Mouse (Mus musculus): ENCODE data around the gene Gorasp2.

Gene Gorasp2

DNA sequence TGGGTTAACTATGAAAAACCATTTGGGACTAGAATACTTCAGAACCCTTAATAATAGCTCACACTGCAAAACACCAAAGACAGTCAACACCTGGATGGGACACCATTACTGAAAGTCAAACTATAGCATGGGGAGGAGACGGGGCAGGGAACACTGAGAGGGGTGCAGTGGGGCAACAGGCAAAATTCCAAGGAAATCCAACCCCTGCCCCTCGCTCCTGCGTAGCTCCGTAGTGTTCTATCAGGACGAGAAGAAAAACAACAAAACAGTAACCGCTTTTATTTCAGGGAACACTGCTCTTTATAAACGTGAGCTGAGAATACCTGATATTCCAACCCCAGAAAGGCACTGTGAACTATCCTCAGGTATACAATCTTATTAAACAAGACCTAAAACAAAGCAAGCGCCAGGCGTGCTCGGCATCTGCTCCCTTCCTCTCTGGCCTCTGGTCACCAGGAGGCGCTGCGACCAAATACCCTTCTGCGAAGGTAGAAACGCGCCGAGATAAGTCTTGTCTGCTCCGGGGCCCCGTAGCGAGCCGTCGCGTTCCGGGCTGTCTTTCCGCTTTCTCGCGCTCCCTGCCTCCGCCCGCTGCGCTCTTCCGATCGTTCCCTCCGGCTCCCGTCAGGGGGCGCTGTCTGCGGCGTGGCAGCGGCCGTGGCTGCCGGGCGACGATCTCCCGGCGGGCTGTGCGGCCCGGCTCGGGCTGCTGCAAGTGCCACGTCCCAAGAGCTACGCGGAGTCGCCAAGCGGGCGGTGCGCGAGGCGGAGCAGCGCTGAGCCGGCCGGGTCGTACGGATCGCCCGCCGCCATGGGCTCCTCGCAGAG is at the start of gene Gorasp2:
Gene Gorasp2 (plus strand): TSS at position 690 of the 828 bp plus-strand sequence.
- DNase-seq (ENCODE audit: low read depth, low spot score) = peak; percentile 95

DNA sequence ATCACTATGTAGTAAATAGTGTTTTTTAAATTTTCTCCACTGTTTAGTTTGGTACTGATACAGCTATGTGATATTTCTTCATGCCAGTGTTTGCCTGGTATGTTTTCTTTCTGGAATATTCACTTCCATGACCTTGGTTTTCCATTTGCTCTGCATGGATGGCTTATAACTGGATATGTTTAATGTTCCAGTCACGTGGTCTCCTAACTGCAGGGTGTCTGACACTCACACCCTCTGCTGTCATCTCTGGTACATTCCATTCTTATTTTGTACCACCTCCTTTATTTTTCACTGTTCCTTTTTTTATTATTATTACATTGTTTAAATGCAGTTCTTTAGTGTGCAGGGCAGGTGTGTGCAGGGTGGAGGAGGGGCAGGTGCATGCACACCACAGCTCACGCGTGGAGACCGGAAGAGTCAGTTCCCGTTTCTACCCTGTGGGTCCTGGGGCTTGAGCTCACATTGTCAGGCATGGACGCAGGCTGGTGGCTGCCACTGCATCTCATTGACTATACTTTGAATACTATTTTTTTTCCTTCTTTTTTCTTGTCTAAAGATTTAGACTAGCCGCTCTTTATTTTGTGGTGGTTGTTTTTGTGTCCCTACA is 46.5 kb upstream of the Gorasp2 start:
- no peak for DNase-seq (ENCODE audit: low read depth, low spot score)

GRCm38 (mm10) chr2:70616076-70616475 is 45.3 kb upstream of the Gorasp2 start:
- no peak for DNase-seq (ENCODE audit: low read depth, low spot score)

DNA sequence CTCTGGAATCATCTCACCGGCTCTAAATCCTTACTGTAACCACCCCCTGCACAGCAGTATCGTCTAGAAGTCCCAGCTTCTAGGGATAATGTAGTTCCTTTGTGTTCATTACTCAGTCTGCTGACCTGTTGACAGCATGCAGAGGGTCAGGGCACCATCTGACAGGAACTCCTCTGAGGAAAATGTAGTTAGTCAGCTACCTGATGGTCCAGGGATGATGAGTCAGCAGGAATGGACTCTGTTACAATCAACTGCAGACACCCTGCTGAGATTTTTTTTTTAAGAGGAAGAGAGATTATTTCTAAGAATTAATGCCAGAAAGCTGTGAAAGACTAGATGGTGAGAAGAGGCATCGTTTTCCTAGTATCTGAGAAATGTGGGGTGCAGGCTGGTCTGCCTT is 44.8 kb upstream of the Gorasp2 start:
- no peak for DNase-seq (ENCODE audit: low read depth, low spot score)

- no peak for DNase-seq (ENCODE audit: low read depth, low spot score)
Measured at GRCm38 (mm10) chr2:70619232-70619835, 42.0 kb upstream of the Gorasp2 start.

DNA sequence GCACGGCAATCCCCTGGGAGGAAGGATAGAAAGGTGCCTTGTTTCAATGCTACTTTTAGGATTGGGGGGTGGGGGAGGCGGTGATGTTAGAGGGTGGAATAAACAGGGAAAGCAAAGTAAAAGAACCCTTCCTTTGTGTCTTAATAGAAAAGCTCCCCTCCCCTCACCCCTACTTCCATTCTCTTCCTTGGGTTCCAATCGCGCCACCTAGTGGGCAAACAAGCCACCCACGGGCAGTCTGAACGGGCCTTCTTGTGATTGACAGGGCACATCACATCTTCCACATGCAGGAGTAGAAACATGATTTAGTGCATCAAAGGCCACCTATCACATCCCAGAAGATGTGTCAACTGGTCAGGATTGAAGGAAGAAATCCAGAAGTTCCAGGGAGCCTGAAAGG is 41.2 kb upstream of the Gorasp2 start:
- peak; percentile 39 for DNase-seq (ENCODE audit: low read depth, low spot score)

DNA sequence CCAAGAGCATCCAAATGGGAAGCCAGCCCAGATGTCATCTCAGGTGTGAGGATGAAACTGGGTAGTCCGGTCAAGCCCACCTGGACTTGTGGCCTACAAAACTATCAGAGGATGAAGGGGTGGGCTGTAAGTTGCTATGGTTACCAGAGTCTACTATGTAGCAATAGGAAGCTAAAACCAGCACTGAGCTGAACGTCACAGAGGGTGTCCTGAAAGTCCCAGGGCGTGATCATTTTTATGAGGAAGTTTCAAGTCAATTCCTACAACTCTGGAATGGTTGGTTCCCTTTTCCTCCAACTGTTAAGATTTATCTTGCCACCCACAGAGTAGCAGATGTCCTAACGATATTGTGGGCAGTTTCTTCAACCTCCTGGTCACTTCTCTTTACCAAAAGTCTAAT is 39.1 kb upstream of the Gorasp2 start:
- no peak for DNase-seq (ENCODE audit: low read depth, low spot score)

GRCm38 (mm10) chr2:70625761-70626160 is 35.6 kb upstream of the Gorasp2 start:
- DNase-seq (ENCODE audit: low read depth, low spot score) = no peak

GRCm38 (mm10) chr2:70628397-70628796 is 33.0 kb upstream of the Gorasp2 start:
- DNase-seq (ENCODE audit: low read depth, low spot score) = no peak

GRCm38 (mm10) chr2:70629339-70629761 is 32.0 kb upstream of the Gorasp2 start:
- DNase-seq (ENCODE audit: low read depth, low spot score) = peak; percentile 36

DNA sequence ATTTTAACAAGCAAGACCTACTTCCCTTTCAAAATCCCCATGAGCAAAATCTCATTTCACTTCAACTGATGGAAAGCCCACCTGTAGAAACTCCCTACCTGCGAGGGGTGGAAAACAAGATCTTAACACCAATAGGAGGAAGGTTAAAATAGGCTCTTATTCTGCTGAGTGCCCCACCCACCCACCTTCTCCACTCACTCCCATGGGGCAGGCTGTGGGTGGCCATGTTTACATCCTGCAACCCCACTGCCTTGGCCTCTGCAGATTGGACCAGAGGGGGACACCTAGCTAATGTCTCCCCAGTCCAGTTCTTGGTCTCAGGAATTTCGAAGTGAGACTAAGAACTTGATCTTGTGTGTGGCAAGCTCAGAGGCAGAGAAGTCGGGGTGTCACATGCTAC is 31.5 kb upstream of the Gorasp2 start:
- no peak for DNase-seq (ENCODE audit: low read depth, low spot score)

GRCm38 (mm10) chr2:70631321-70631720 is 30.1 kb upstream of the Gorasp2 start:
- DNase-seq (ENCODE audit: low read depth, low spot score) = no peak

DNA sequence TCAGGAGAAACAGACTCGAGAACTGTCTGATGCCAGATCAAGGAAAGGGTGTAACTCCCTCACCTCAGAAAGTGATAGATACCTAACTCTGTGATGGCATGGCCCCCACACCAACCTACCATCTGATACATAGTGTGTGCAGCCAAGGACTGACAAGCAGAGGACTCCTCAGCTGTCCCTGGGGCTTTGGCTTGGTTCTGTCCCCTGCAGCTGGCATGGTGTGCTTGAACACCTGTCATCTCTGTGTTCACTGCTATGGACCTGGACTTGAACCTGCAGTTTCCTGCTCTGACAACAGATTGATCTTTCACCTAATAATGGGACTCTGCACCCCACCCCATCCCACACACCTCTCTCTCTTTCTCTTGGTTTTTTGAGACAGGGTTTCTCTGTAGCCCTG is 29.0 kb upstream of the Gorasp2 start:
- DNase-seq (ENCODE audit: low read depth, low spot score) = no peak

- DNase-seq (ENCODE audit: low read depth, low spot score) = no peak
Measured at GRCm38 (mm10) chr2:70634028-70634690, 27.2 kb upstream of the Gorasp2 start.

- DNase-seq (ENCODE audit: low read depth, low spot score) = no peak
Measured at GRCm38 (mm10) chr2:70640968-70641367, 20.4 kb upstream of the Gorasp2 start.

DNA sequence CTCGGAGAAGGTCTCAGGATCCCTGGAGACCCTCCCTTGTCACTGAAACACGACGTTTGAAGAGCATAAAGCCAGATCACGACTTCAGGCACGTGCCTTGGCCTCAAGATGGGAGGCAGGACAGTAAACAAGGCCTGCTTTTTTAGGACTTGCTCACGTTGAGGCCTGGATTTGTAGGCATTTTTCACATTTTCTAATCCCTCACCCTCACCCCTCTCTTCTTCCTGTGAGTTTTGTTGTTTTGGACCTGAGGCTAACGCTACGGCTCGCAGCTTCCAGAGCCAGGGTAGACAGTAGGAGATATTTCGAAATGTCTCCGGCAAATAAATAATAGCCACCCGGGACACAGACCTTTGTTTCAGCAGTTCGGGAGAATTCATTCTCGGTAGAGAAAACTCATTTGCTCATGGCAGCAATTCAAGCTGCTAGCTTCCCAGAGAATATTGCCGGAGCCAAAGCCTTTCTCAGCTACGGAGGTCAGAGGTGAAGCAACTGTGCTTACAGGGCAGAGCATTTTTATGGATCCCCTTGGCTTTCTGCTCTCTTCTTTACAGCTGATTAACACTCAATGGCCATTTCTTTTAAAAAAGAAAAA is 18.3 kb upstream of the Gorasp2 start:
- DNase-seq (ENCODE audit: low read depth, low spot score) = no peak

GRCm38 (mm10) chr2:70645266-70645780 is 16.1 kb upstream of the Gorasp2 start:
- DNase-seq (ENCODE audit: low read depth, low spot score) = no peak

DNA sequence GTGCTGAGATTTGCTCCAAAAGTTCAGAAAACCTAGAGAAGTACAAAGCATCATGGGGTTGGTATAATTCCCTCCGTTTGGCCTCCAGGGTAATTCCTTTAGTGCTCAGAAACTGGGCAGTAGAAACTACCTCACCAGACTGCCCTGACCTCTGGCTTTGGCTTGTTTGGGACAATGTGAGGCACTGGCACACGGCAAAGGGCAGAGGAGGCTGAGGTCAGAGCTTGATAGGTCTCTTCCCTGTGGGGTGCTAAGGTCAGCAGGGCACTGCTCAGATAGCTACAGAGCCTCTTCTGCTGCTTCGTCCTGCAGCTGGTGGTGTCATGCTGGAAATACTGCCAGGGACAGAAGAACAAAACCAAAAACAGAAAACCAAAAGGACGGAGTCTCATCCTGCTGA is 13.7 kb upstream of the Gorasp2 start:
- DNase-seq (ENCODE audit: low read depth, low spot score) = no peak

- DNase-seq (ENCODE audit: low read depth, low spot score) = no peak
Measured at GRCm38 (mm10) chr2:70648271-70648670, 13.1 kb upstream of the Gorasp2 start.

GRCm38 (mm10) chr2:70649471-70649870 is 11.9 kb upstream of the Gorasp2 start:
- no peak for DNase-seq (ENCODE audit: low read depth, low spot score)

DNA sequence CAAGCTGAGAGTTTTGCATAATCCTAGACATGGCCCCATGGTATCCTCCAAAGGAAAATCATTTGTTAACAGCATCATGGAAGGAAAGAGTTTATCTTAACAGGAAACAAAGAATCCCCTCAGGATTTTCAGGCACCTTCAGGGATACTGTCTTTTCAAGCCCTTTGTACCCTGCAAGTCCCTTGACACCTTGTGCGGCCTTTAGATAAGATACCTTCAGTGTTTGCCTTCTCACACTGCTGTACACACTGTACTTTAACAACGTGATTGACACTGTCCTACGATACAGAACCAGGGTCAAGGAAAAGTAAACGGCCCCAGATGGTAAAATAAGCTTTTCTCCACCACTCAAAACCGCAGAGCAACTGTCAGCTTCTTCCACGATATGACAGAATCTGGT is 9.6 kb upstream of the Gorasp2 start:
- no peak for DNase-seq (ENCODE audit: low read depth, low spot score)

GRCm38 (mm10) chr2:70657083-70657482 is 4.3 kb upstream of the Gorasp2 start:
- no peak for DNase-seq (ENCODE audit: low read depth, low spot score)
